Mouse (Mus musculus) thymus, postnatal 0 days (tissue): ENCODE data around the gene Baiap2. TPM values are rescaled to one million over a fixed set of nuclear protein-coding genes. Genes with fewer than 3 reads are reported as not detected.
A peak's percentile ranks its signal among the peaks of the same experiment; 100 is the strongest.

Source experiments
- DNase-seq: peaks from one replicate; pipeline ENCODE4 v3.0.0-alpha.2; 2015; ENCODE audit warnings: low spot score
- polyA plus RNA-seq: library from polyadenylated mRNA; unstranded; fragments of >200 nt; fragmentation: Nextera tagmentation; extraction: Ambion mirVana; gene quantifications from 2 replicates; pipeline ENCODE4 v1.2.1, GENCODE M21; 2015

Baiap2 gene
- polyA plus RNA-seq, 1 experiment from 2014 or later, result 26.3 TPM

DNA sequence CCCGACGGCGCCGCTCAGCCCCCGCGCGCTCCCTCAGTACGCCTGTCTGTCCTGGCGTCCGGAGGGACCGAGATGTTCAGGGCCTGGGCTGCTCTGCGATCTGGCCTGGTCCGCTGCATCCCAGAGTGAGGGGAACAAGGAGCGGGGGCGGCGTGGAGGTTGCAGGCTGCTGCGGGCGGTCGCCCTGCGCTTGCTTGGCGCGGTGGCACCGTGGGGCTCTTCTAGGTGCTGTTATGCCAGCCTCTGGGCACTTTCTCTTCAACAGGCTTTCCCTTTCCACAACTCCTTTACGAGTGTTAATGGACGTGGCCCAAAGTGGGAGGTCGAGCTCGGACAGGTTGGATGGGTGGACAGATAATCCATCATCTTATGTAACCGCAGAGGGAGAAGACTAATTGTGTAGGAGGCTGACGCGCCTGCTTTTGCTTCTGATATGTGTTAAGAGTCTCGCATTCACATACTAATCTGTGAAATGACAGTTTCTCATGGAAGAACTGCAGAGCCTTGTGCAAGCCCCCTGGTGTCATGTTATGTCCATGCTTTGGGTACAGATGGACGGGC is 945 bp downstream of the Baiap2 start:
- peak; percentile 42 for DNase-seq

GRCm38 (mm10) chr11:119945343-119945742 is 2.8 kb downstream of the Baiap2 start:
- no peak for DNase-seq

DNA sequence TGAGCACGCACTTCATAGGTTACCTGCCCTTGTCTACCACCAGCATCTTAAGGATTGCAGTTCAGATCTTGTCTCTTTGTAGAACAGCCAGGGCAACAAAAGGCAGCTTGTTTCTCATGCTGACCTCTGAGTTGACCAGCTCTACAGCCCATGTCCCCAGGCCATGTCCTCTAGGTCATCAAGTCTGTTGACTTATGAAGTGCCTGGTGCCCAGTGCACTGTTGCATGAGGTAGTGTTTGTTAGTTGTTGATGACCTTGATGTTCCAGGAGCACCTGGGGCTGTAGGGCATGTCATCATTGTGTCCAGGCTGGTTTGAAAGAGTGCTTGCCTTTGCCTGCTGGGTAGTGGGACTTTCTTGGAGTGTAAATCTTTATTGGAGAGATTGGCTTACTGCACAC is 4.9 kb downstream of the Baiap2 start:
- DNase-seq, result no peak

DNA sequence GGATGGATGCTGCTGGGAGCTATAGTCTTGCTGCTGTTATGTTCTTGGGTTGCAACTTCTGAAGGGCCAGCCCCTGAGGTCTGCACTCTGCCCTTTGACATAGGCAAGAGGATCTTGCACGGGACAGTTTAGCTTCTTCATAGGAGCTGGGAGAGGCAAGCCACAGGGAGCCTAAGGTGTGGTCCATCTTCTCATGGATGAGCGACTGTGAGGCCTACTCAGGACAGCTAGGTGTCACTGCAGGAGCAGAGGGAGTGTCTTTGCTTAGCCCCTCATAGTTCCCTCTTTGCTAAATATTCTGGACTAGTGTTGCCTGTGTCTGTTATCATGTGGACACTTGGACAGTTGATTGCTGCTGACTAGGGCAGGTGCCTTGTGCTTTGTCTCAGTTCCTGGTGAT is 5.3 kb downstream of the Baiap2 start:
- DNase-seq, result no peak

DNA sequence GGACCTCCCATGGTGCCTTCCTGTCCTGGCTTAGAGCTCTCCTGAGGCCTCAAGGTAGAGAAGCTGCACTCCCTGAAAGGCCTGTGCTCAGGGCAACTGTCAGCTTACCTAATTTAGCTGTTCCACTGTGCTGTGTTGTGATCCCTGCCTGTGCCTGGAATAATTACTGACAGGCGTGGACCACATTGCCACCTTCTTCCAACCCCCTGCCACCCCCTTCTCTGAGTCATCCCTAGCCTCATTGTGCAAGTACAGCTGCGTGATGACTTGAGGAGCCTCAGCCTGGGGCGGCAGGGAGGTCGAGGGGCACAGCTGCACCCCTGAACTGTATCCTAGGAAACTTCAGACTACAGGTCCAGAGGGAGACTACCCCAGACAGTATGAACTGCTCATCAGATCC is 5.7 kb downstream of the Baiap2 start:
- DNase-seq, result no peak

DNA sequence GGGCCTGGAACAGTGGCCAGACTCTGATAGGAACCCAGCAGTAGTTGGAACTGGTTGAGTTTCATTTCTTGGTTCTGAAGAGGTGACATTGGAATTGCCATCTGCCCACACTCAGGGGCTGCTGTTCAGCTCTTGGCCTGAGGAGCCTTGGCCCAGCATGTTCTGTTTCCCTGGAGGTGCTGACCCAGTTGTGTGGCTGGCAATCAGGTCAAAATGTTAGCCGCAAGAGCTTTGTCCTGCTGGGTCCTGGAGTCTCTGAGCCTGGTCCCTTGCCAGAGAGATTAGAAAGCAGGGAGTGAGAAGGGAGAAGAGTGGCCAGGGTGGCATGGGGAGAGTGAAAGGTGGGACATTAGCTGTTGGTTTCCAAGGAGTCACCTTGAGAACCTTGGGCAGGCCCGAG is 6.2 kb downstream of the Baiap2 start:
- DNase-seq, result no peak

GRCm38 (mm10) chr11:119950535-119950934 is 8.0 kb downstream of the Baiap2 start:
- no peak for DNase-seq

GRCm38 (mm10) chr11:119951326-119951725 is 8.8 kb downstream of the Baiap2 start:
- DNase-seq, result no peak

DNA sequence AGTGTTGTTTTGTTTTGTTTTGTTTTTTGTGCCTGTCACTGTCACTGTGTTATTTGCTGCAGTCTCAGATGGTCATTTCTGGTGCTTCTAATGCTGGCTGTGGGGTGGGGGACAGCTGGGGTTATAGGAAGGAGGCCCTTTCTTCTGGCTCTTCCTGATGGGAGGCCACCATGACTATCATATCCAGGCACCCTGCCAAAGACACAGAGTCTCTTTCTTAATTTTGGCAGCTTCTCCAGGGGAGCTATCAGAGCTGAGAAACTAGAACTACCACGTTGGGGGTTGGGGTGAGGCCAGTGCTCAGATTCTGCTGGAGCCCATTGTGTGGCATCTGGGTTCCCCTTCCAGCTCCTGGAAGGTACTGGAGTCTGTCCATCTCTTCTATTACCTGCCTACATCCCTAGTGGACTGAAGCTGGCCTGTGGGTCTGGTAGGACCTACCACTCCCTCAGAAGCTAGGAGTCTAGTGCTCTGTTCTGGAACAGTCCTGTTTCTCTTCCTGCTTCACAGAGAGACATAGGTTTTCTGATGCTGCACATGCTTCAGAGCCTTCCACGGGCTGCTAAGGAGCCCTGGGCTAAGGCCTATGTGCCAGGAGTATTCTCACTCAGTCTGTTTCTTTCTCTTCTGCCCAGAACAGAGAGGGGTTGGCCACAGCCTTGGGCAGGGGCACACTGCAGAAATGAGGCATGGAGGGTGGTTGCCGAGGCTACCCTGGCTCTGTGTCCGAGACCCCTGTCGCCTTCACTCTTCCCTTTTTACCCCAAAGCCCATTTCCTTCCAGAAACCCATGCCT is 10.1 kb downstream of the Baiap2 start:
- no peak for DNase-seq

DNA sequence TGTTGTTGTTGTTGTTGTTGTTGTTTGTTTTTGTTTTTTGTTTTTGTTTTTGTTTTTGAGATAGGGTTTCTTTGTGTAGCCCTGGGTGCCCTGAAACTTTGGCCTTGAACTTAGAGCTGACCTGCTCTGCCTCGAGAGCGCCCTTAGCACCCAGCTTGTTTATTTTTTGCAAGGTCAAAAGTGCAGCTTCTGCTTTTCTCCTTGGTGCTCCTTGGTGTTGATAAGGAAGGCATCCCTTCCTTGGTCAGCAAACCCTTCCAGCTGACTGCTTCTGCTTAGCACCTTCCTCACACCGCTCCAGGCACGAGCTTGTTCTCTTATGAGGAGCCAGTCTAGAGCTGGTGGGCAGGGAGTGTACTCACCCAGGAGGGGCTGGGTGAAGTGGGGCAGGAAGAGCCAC is 11.7 kb downstream of the Baiap2 start:
- no peak for DNase-seq

DNA sequence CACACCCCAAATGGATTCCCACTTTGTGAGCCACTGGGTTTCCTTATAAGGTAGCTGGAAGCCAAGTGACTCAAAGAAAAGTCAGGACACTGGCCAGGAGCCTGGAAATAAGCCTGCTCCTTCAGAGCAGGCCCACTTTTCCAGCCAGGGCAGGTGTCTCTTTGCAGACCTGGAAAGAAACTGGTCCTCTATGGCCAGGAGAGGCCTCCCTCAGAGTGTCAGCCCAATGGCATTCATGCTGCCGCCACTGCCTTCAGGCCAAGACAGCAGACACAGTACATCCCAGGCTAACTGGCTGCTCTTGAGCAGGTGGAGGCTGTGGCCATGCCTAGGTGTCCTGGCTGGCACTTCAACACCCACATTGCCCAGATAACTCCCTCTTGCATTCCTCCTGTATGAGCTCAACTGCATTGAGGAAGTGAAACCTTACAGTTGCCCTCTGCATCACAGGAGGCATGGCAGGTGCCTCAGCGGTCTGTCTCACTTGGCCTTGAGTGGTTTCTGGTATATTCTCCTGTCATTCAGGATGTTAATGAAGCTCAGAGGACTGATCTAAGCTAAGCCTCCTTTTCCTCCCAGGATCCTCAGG is 12.3 kb downstream of the Baiap2 start:
- peak; percentile 30 for DNase-seq

DNA sequence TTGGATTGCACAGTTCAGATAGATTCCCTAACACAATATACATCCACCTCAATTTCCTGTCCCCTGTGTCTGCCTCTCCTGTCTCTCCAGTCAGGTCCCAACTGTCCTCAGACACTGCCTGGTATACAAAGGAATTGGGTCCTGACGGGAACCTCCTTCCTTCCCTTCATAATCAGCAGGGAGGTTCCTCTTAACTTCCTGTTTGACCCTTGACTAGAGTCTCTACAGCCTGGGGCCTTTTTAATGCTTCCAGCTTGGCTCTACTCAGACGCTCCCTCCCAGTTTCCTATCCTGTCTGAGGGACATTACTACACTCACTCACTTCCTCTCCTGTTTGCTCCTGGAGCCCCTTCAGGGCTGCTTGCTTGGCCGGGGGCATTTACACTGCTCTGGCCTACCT is 12.9 kb downstream of the Baiap2 start:
- no peak for DNase-seq

- DNase-seq, result no peak
Observed at GRCm38 (mm10) chr11:119956590-119956989, 14.0 kb downstream of the Baiap2 start.

GRCm38 (mm10) chr11:119958856-119959255 is 16.3 kb downstream of the Baiap2 start:
- no peak for DNase-seq

- DNase-seq, result no peak
Observed at GRCm38 (mm10) chr11:119959714-119960113, 17.2 kb downstream of the Baiap2 start.

DNA sequence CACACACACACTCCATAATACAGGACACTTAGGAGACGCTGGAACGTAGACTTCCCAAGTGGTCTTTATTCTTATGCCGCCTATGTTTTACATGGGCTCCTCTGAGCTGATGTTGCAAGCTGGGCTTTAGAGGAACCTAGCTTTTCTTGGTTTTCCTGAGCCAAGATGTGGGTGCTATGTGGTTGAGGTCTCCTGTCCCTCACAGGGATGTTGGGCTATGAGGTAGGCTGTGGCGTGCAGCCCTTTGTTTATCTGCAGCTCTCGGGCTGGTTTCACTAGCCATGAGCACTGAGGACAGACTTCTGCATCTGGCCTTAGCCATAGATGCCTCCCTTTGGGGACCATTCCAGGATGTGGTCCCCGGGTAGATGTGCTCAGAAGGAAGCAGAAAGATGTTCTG is 18.1 kb downstream of the Baiap2 start:
- DNase-seq, result no peak

DNA sequence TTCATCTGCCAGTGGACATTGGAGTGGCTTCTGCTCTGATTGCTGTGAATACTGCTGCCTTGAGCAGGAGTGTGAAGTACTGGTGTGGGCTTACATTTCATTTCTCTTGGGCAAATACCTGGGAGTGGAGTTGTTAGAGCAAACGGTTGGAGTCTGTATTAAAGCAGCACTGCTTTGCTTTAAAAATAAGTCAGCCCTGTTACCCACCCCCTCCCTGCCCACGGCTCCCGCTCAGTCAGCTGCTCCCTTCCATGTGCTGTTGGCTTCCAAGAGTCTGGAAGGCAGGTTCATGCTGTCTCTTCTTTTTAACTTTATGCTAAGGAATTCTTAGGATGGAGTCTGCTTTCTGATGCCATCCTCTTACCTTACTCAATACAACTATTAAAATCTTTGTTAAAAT is 18.9 kb downstream of the Baiap2 start:
- no peak for DNase-seq

DNA sequence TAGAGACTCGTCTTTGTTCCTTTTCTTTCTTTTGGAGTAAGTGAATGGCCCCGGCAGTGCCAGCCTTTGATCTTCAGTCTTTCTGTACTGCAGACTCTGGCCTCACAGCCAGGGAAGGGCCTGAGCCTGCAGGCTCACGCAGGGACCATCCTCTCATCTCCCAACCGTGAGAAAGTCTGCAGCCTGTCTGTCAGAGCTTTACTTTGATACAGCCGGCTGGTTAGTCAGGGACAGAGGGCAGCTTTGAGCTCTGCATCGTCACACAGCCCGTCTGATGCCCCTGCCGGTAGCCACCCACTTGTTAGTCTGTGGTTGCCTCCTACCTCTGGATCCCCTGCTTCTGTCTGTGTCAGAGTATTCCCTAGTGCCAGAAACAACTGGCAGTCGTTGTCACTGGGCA is 22.5 kb downstream of the Baiap2 start:
- DNase-seq, result no peak

- DNase-seq, result no peak
Observed at GRCm38 (mm10) chr11:119966294-119966693, 23.7 kb downstream of the Baiap2 start.

GRCm38 (mm10) chr11:119967401-119967800 is 24.8 kb downstream of the Baiap2 start:
- DNase-seq, result no peak

- DNase-seq, result no peak
Observed at GRCm38 (mm10) chr11:119967892-119968291, 25.3 kb downstream of the Baiap2 start.

DNA sequence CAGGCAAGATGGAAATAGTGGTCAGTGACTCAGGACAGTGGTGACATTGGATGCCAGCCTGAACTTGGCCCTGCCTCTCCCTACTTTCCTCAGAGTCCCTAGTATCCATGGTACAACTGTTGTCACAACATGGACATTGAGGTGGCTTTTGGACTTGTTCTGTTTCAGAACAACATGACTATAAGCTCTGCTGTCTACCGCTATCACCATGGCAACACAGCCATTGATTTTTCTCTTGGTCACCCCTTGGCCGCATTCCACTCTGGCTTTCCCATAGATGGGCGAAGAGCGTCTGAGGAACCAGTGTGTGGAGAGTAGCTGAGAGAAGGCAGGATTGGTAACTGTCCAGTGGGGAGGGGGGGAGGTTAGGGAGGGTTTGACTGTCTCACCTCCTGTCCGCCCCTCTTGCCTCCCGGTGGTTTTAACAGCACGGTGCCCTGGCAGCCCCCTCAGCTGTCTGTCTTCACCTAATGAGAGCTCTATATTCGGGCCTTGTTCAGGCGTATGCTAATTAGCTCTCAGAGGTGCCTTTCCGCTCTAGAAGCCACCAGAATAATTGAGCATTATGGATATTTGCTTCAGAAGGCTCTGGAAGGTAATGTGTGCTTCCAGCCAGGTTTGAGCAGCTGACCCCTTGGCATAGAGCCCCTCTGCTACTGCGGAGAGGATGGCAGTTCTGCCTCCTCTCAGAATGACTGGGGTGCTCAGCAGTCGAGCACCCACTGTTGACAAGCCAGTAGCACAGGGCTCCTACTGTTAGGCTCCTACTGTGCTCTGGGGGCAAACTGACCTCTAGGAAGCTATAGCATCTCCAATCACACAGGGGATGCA is 27.7 kb downstream of the Baiap2 start:
- no peak for DNase-seq
